Mouse (Mus musculus) embryonic facial prominence, embryonic 11.5 days (tissue): ENCODE measurements at regions not wholly inside any gene's neighbourhood (a gene's known extent, or its start where the extent isn't known, plus 50 kb on each side); places are given as distances from the start of the nearest gene placed in this dataset.
A peak's percentile ranks its signal among the peaks of the same experiment; 100 is the strongest.

Source experiments
- ATAC-seq: fragments of 200-750 bp; cut with Nextera tagmentation; replicated peaks from 2 replicates; pipeline ENCODE4 v1.8.0; 2017; ENCODE audit warnings: low read depth; ENCODE audit not compliant: insufficient number of reproducible peaks, low FRiP score, low TSS enrichment
- DNase-seq: peaks from one replicate; pipeline ENCODE4 v3.0.0-alpha.2; 2015; ENCODE audit warnings: low spot score
- H3K27ac ChIP-seq: fragments of 300-500 bp; sonication (generic); replicated peaks from 2 replicates; pipeline ENCODE4 v1.5.1; 2014; ENCODE audit warnings: mild to moderate bottlenecking, low read depth, low read length, control low read depth
- H3K27me3 ChIP-seq: fragments of 300-500 bp; sonication (generic); 2 replicates; pipeline ENCODE4 v1.6.1; 2014; ENCODE audit warnings: mild to moderate bottlenecking, low read length, moderate library complexity, mixed read lengths; ENCODE audit not compliant: control insufficient read depth, insufficient read depth
- H3K36me3 ChIP-seq: fragments of 300-500 bp; sonication (generic); replicated peaks from 2 replicates; pipeline ENCODE4 v1.6.1; 2014; ENCODE audit warnings: low read depth, mild to moderate bottlenecking, low read length, moderate library complexity, mixed read lengths; ENCODE audit not compliant: control insufficient read depth, insufficient read depth
- H3K4me1 ChIP-seq: fragments of 300-500 bp; sonication (generic); 2 replicates; pipeline ENCODE4 v1.6.1; 2014; ENCODE audit warnings: low read length, mixed read lengths; ENCODE audit not compliant: control insufficient read depth, insufficient read depth
- H3K4me2 ChIP-seq: fragments of 300-500 bp; sonication (generic); 2 replicates; pipeline ENCODE4 v1.6.1; 2014; ENCODE audit warnings: low read depth, mild to moderate bottlenecking, control low read depth, low read length, moderate library complexity
- H3K4me3 ChIP-seq: fragments of 300-500 bp; sonication (generic); 2 replicates; pipeline ENCODE4 v1.5.1; 2014; ENCODE audit warnings: low read depth, low read length, control low read depth
- H3K9ac ChIP-seq: fragments of 300-500 bp; sonication (generic); replicated peaks from 2 replicates; pipeline ENCODE4 v1.6.1; 2014; ENCODE audit warnings: mild to moderate bottlenecking, control low read depth, low read length
- H3K9me3 ChIP-seq: fragments of 300-500 bp; sonication (generic); replicated peaks from 2 replicates; pipeline ENCODE4 v1.6.1; 2016; ENCODE audit warnings: mild to moderate bottlenecking, low read length, inconsistent platforms, mixed read lengths; ENCODE audit not compliant: control insufficient read depth
- WGBS: fragments of 180-500 bp; shearing (Covaris S2); extraction: QIAGEN DNeasy Blood & Tissue Kit; methylation state at CpG from one replicate; pipeline ENCODE4 v1.1.7; 2014; 5-methylcytosine and 5-hydroxymethylcytosine counted together

GRCm38 (mm10) chr16:78247189-78247588, 54.1 kb upstream of the Cxadr start:
- Histone ChIP-seq H3K27ac (no peak overlapping the region), H3K4me3 (no peak overlapping the region), H3K9me3 (no peaks in the 10 kb centered on the region), H3K4me2 (no peak overlapping the region), H3K36me3 (no peaks in the 10 kb centered on the region), H3K9ac (no peak overlapping the region), H3K4me1 (no peaks in the 10 kb centered on the region), H3K27me3 (no peaks in the 10 kb centered on the region)
- ATAC-seq, result no peak
- no peak for DNase-seq
- WGBS, result 68% methylated on average over 3 of the region's 3 CpGs

DNA sequence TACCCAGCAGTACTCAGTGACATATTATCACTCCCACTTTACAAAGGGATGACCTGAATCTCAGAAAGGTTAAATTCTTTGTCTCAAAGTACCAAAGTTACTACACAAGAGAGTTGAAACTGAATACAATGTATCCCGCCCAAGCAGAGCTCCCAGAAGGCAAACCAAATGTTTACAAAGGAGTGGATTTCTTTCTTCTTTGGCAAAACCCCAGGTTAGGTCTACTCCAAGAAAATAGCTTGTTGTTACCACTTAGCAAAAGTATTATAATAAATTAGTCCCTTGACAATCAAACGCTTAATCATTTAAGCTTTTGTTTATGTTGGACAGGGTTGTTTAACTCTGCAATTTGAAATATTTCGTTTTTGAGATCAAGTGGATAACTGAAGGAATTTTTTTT, 58.6 kb upstream of the Cxadr start:
- 68% methylated on average over 3 of the region's 3 CpGs for WGBS
- DNase-seq, result no peak

DNA sequence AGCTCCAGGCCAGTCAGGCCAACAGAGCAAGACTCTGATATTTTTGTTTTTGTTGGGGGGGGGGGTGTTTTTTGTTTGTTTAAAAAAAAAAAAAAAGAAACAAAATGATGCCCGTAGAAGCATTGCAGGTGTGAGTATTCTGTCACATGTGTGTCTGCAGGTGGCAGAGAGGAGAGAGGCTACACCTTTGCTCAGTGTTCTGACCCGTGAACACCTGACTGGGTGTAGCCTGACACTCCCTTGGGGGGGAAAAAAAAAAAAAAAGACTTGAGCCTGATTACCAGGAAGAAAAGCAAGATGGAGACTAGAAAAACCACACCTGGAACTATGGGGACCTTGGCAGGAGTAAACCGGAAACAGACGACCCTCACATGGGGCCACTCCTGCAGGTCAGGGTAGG, 61.1 kb upstream of the Cxadr start:
- Histone ChIP-seq H3K4me1 (peaks cover 4% of the 10 kb centered on the region; the same call in 1 of the 2 replicates), H3K27ac (no peak overlapping the region), H3K9me3 (no peaks in the 10 kb centered on the region), H3K4me2 (no peak overlapping the region), H3K36me3 (no peaks in the 10 kb centered on the region), H3K4me3 (no peak overlapping the region), H3K9ac (no peak overlapping the region), H3K27me3 (no peaks in the 10 kb centered on the region)
- WGBS, result 78% methylated on average over 4 of the region's 4 CpGs
- DNase-seq, result no peak
- ATAC-seq, result no peak

More for the DNA sequence above, 58.6 kb upstream of the Cxadr start:
- Histone ChIP-seq H3K4me1 (peaks cover 4% of the 10 kb centered on the region; the same call in 1 of the 2 replicates), H3K4me3 (no peak overlapping the region), H3K27ac (no peak overlapping the region), H3K9ac (no peak overlapping the region), H3K4me2 (no peak overlapping the region), H3K36me3 (no peaks in the 10 kb centered on the region), H3K9me3 (no peaks in the 10 kb centered on the region), H3K27me3 (no peaks in the 10 kb centered on the region)
- ATAC-seq, result no peak

DNA sequence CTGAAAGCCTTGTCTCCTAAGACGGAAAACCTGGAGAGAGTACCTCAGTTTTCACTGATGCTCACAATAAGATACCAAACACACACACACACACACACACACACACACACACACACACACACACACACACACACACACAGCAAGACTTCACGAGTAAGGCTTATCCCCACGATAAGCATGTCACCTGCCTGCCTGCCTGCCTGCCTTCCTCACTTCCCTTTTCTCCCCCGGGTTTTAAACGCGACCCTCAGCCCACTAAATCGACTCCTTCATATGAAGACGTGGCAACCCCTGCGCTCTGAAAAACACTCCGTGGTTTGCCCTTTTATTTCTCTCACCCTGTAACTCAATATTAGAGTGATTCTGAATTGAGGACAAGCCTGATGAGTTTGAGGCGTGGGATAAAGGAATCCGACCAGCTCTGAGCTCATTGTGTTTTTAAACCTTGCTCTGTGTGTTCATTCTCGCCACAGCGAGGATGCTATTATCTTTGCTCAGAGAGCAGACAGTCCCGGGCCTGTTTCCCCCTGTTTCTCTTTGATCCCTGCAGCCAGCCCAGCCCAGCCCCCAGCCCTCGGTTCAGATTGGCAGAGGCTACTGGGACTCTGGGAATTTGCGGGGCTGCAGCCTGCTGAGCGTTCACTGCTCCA, 63.1 kb upstream of the Cxadr start:
- DNase-seq (peak; percentile 75), ATAC-seq (peak; percentile 79)
- Histone ChIP-seq H3K27ac (no peak overlapping the region; the same call in 1 of the 2 replicates), H3K9ac (peak overlapping the region; percentile 58), H3K4me1 (peaks cover 4% of the 10 kb centered on the region; the same call in 1 of the 2 replicates), H3K36me3 (no peaks in the 10 kb centered on the region), H3K4me3 (peak overlapping the region; percentile 32), H3K9me3 (no peaks in the 10 kb centered on the region), H3K4me2 (peak overlapping the region; percentile 69), H3K27me3 (no peaks in the 10 kb centered on the region)
- 0% methylated on average over 18 of the region's 18 CpGs for WGBS

DNA sequence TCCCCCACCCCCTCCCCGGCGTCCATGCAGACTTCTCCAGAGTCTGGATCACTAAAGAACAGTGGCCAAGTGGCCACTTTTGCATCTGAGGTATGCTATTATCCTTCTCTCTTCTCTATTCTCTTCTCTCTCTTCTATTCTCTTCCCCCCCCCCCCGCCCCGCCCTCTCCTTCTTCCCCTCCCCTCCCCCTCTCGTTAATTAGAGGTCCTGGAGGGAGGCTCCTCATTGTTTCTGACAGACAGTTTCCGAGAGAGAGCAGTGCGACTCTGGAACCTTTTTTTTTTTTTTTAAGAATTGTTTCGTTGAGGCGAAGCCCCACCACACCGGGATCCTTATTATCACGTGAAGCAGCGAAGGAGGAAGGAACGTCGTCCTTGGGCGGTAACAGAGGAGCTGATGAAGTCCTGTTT, 63.6 kb upstream of the Cxadr start:
- H3K9me3 ChIP-seq, result no peaks in the 10 kb centered on the region
- H3K27ac ChIP-seq, result no peak overlapping the region
- no peaks in the 10 kb centered on the region for H3K27me3 ChIP-seq
- WGBS, result 2% methylated on average over 13 of the region's 15 CpGs
- H3K36me3 ChIP-seq, result no peaks in the 10 kb centered on the region
- peak overlapping the region; percentile 32 for H3K4me3 ChIP-seq
- H3K9ac ChIP-seq, result peak overlapping the region; percentile 58
- peak; percentile 57 for DNase-seq
- peaks cover 4% of the 10 kb centered on the region; the same call in 1 of the 2 replicates for H3K4me1 ChIP-seq
- peak; percentile 39; the same call in 1 of the 2 replicates for ATAC-seq
- H3K4me2 ChIP-seq, result peak overlapping the region; percentile 69

GRCm38 (mm10) chr16:78236746-78237640, 64.3 kb upstream of the Cxadr start:
- Histone ChIP-seq H3K36me3 (no peaks in the 10 kb centered on the region), H3K27me3 (no peaks in the 10 kb centered on the region), H3K4me2 (peak overlapping the region; percentile 69), H3K4me1 (peaks cover 4% of the 10 kb centered on the region; the same call in 1 of the 2 replicates), H3K9ac (peak overlapping the region; percentile 58), H3K4me3 (peak overlapping the region; percentile 32), H3K9me3 (no peaks in the 10 kb centered on the region), H3K27ac (no peak overlapping the region)
- 3% methylated on average over 25 of the region's 25 CpGs for WGBS
- DNase-seq (peak; percentile 75), ATAC-seq (no peak)

DNA sequence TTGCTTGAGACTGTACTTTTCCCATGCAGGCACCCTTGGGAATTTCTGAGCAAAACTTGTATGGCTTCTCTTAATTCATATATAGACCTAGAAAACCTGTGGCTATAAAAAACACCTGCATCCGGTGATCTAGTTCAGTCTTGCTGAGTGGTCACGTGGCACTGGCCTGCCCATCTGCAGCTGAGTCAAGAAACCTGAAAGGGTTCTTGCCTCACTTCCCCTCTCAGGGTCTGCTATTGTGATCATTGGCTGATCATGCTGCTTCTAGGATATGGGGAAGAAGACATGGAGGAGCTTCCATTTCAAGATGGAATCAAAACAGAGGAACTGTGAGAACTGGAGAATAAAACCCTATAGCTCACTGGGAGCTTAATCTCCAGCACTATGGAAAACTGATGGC, 69.1 kb upstream of the Cxadr start:
- H3K36me3 ChIP-seq, result no peaks in the 10 kb centered on the region
- no peaks in the 10 kb centered on the region for H3K27me3 ChIP-seq
- no peak overlapping the region for H3K9ac ChIP-seq
- H3K4me2 ChIP-seq, result no peak overlapping the region
- no peaks in the 10 kb centered on the region for H3K9me3 ChIP-seq
- H3K4me1 ChIP-seq, result no peaks in the 10 kb centered on the region
- no peak overlapping the region for H3K4me3 ChIP-seq
- no peak for DNase-seq
- WGBS, result 80% methylated on average over 2 of the region's 2 CpGs
- no peak for ATAC-seq
- H3K27ac ChIP-seq, result no peak overlapping the region

- Histone ChIP-seq H3K36me3 (no peaks in the 10 kb centered on the region), H3K9ac (no peak overlapping the region), H3K27ac (no peak overlapping the region), H3K4me2 (no peak overlapping the region), H3K4me3 (no peak overlapping the region), H3K27me3 (no peaks in the 10 kb centered on the region), H3K4me1 (no peaks in the 10 kb centered on the region), H3K9me3 (no peaks in the 10 kb centered on the region)
- no peak for ATAC-seq
- DNase-seq, result no peak
- WGBS, result 87% methylated on average over 4 of the region's 4 CpGs
Observed at GRCm38 (mm10) chr16:78229013-78229412, 72.3 kb upstream of the Cxadr start.
